Mouse (Mus musculus): Measurements from ENCODE around the gene Fbxl17. TPM values are rescaled to one million over a fixed set of nuclear protein-coding genes. Genes with fewer than 3 reads are reported as not detected.

The Fbxl17 gene
- polyA plus RNA-seq, 1 experiment from 2014 or later: 8.9 TPM

DNA sequence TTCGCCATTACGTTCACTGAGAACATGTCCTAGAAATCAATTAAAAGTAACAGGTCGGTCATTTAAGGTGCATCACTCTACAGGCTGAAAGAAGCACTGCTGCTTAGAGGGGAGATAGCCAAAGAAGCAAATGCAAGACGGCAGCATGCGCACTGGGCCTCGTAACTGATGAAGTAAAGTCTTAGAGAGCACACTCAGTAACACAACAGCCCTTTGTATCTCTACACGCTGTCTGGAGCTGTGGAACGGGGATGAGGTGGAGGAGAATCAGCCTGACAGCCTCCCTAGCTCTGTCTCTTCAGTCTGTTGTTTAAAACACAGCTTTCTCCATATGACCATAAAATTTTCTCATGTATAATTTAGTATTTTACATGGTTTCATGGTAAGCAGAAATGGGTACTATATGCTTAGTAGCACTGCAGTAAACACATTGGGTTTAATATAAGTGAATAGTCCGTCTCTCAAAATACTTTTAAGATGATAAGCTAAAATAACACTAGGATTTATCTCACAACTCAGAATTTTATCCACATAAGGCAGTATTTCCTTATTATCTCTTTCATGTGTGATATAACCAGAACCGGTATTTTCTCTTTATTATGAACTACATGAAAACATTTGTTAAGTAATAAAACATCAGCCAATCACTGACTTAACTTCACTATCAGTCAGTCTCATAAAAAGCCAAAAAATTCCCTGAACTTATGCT, 52.7 kb downstream of the Fbxl17 start:
- no peak overlapping the region for H3K9ac ChIP-seq (ENCODE audit: low read length)
- WGBS: 64% methylated on average over 10 of the region's 10 CpGs
- H3K4me2 ChIP-seq (ENCODE audit: low read length): no peak overlapping the region
- no peak for DNase-seq (ENCODE audit: low spot score)
- H3K9me3 ChIP-seq (replicated peaks; ENCODE audit: control insufficient read depth, low read length): no peaks in the 10 kb centered on the region
- H3K27ac ChIP-seq (ENCODE audit: low read depth, low read length): no peak overlapping the region
- H3K36me3 ChIP-seq (ENCODE audit: control insufficient read depth, insufficient read depth, low read length): no peaks in the 10 kb centered on the region
- no peaks in the 10 kb centered on the region; the same call in 1 of the 2 replicates for H3K4me1 ChIP-seq (ENCODE audit: control insufficient read depth, insufficient read depth, low read length)
- no peak for ATAC-seq
- H3K27me3 ChIP-seq (replicated peaks; ENCODE audit: control insufficient read depth, insufficient read depth, low read length): no peaks in the 10 kb centered on the region
- H3K4me3 ChIP-seq (ENCODE audit: low read depth, low read length): no peak overlapping the region

DNA sequence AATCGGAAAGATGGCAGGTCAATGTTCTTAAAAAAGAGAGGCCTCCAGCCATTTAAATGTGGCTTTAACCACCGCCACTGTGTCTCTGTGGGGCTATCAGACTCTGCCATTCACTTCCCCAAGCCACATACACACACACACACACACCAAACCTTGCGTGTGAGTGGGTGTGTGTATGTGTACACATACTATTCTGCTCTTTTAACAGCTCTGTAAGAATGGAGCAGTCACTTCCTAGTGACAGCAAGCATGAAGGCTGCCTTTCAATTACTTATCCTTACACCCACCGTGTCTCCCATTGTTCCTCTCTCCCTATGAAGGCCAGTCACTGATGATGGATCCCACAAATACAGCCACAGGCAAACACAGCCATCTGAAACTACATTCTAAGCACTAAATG, 54.6 kb downstream of the Fbxl17 start:
- DNase-seq (ENCODE audit: low spot score): no peak
- H3K36me3 ChIP-seq (ENCODE audit: control insufficient read depth, insufficient read depth, low read length): no peaks in the 10 kb centered on the region
- no peaks in the 10 kb centered on the region for H3K9me3 ChIP-seq (replicated peaks; ENCODE audit: control insufficient read depth, low read length)
- ATAC-seq: no peak
- H3K27me3 ChIP-seq (replicated peaks; ENCODE audit: control insufficient read depth, insufficient read depth, low read length): no peaks in the 10 kb centered on the region
- H3K27ac ChIP-seq (ENCODE audit: low read depth, low read length): no peak overlapping the region; the same call in 1 of the 2 replicates
- 73% methylated on average over 4 of the region's 4 CpGs for WGBS
- no peak overlapping the region for H3K4me3 ChIP-seq (ENCODE audit: low read depth, low read length)
- no peak overlapping the region for H3K4me2 ChIP-seq (ENCODE audit: low read length)
- H3K4me1 ChIP-seq (ENCODE audit: control insufficient read depth, insufficient read depth, low read length): no peaks in the 10 kb centered on the region
- no peak overlapping the region for H3K9ac ChIP-seq (ENCODE audit: low read length)

DNA sequence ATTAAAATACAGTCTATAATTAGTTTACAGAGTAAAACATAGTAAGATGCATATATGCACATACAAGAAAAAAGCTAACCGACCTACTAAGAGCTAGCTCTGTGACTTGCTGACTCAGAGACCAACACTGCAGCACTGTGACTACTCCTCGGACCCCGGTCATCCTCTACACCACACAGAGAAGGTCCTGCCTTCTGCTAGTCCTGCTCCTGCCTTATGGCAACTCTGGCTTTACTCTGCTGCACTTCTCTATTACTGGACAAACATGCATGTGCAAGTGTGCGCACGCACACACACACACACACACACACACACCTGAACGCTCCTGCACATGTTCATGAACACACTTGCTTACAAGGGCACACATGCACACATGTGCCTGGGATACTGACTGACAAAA, 62.4 kb downstream of the Fbxl17 start:
- DNase-seq (ENCODE audit: low spot score) (no peak), ATAC-seq (no peak; the same call in 1 of the 2 replicates)
- no peak overlapping the region for H3K27ac ChIP-seq (ENCODE audit: low read depth, low read length)
- H3K4me2 ChIP-seq (ENCODE audit: low read length): no peak overlapping the region
- no peaks in the 10 kb centered on the region for H3K27me3 ChIP-seq (replicated peaks; ENCODE audit: control insufficient read depth, insufficient read depth, low read length)
- H3K4me3 ChIP-seq (ENCODE audit: low read depth, low read length): no peak overlapping the region
- no peak overlapping the region for H3K9ac ChIP-seq (ENCODE audit: low read length)
- H3K4me1 ChIP-seq (ENCODE audit: control insufficient read depth, insufficient read depth, low read length): no peaks in the 10 kb centered on the region
- H3K9me3 ChIP-seq (replicated peaks; ENCODE audit: control insufficient read depth, low read length): no peaks in the 10 kb centered on the region
- H3K36me3 ChIP-seq (ENCODE audit: control insufficient read depth, insufficient read depth, low read length): no peaks in the 10 kb centered on the region
- 94% methylated on average over 6 of the region's 6 CpGs for WGBS

DNA sequence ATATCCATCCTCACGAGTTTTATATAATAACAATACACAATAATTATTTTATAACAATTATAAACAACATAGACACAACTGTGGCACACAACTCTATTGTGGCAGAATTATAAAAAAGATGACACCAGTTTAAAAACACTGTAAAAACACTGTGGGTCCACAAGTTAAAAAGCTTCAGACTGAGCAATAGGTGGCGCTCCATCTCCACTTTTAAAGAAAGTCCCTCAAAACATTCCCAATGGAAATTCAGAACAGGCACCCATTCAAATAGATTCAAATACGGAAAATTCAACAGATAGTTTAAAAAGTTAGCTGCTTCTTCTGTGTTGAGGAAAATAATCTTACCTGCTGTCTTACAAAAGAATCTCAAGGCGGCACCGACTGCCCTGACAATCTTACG, 65.7 kb downstream of the Fbxl17 start:
- Histone ChIP-seq H3K9me3 (replicated peaks; ENCODE audit: control insufficient read depth, low read length) (no peaks in the 10 kb centered on the region), H3K36me3 (ENCODE audit: control insufficient read depth, insufficient read depth, low read length) (no peaks in the 10 kb centered on the region), H3K4me3 (ENCODE audit: low read depth, low read length) (no peak overlapping the region), H3K4me2 (ENCODE audit: low read length) (no peak overlapping the region), H3K27me3 (replicated peaks; ENCODE audit: control insufficient read depth, insufficient read depth, low read length) (no peaks in the 10 kb centered on the region), H3K9ac (ENCODE audit: low read length) (no peak overlapping the region), H3K27ac (ENCODE audit: low read depth, low read length) (no peak overlapping the region), H3K4me1 (ENCODE audit: control insufficient read depth, insufficient read depth, low read length) (no peaks in the 10 kb centered on the region)
- ATAC-seq (0 out of 2 replicates have a peak, but pooled peaks have one; percentile 44), DNase-seq (ENCODE audit: low spot score) (peak; percentile 79)
- WGBS: 50% methylated on average over 6 of the region's 6 CpGs

DNA sequence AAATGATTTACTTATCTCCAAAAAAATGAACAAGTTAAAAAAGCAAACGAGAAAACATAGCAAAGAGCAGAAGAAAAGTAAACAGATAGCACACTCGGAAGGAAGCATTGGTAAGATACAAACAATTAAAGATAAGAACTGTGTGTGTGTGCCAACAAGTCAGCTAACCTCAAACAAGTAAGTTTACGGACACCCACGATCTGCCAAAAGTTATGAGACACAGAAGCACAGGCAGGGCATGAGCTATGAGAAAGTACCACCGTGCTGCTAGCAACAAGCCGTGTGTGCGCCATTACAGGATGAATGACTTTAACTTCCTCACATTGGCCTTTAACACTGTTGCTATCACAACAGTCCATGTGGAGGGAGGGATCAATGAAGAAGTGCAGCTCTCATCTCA, 68.2 kb downstream of the Fbxl17 start:
- DNase-seq (ENCODE audit: low spot score) (no peak), ATAC-seq (no peak)
- H3K9ac ChIP-seq (ENCODE audit: low read length): no peak overlapping the region
- H3K27me3 ChIP-seq (replicated peaks; ENCODE audit: control insufficient read depth, insufficient read depth, low read length): no peaks in the 10 kb centered on the region
- WGBS: 90% methylated on average over 7 of the region's 7 CpGs
- no peaks in the 10 kb centered on the region for H3K4me1 ChIP-seq (ENCODE audit: control insufficient read depth, insufficient read depth, low read length)
- H3K36me3 ChIP-seq (ENCODE audit: control insufficient read depth, insufficient read depth, low read length): no peaks in the 10 kb centered on the region
- H3K9me3 ChIP-seq (replicated peaks; ENCODE audit: control insufficient read depth, low read length): no peaks in the 10 kb centered on the region
- H3K27ac ChIP-seq (ENCODE audit: low read depth, low read length): no peak overlapping the region
- H3K4me3 ChIP-seq (ENCODE audit: low read depth, low read length): no peak overlapping the region
- no peak overlapping the region for H3K4me2 ChIP-seq (ENCODE audit: low read length)

DNA sequence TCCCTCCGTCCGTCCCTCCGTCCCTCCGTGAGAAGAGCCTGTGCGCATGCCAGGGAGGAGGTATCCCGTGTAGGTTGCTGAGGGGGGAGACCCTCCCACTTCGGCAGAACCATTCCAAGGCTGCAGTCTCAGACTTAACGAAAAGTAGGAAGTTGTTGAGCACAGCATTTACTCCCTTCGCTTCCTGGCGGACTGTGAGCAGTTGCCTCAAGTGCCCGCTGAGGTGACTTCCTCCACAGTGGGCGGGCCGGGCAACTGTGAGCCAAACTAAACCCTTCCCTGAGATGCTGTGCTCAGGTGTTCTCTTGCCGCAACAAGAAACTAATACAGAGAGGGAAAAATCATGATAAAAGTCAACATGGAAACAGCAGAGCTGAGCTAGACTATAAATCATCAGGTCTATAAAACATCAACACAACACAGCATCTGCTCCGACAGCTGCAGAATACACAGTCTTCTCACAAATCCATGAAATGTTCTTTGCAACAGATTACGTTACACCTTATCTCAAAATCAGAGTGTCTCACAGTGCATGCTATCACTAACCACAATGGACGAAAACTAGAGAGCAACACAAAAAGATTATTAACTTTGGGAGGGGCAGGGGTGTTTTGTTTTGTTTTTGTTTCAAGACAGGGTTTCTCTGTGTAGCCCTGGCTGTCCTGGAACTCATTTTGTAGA, 69.3 kb downstream of the Fbxl17 start:
- Histone ChIP-seq H3K4me3 (ENCODE audit: low read depth, low read length) (no peak overlapping the region), H3K36me3 (ENCODE audit: control insufficient read depth, insufficient read depth, low read length) (no peaks in the 10 kb centered on the region), H3K4me2 (ENCODE audit: low read length) (peak overlapping the region; percentile 12; the same call in 1 of the 2 replicates), H3K27me3 (replicated peaks; ENCODE audit: control insufficient read depth, insufficient read depth, low read length) (no peaks in the 10 kb centered on the region), H3K9ac (ENCODE audit: low read length) (no peak overlapping the region), H3K27ac (ENCODE audit: low read depth, low read length) (no peak overlapping the region), H3K4me1 (ENCODE audit: control insufficient read depth, insufficient read depth, low read length) (no peaks in the 10 kb centered on the region), H3K9me3 (replicated peaks; ENCODE audit: control insufficient read depth, low read length) (no peaks in the 10 kb centered on the region)
- DNase-seq (ENCODE audit: low spot score): no peak
- no peak for ATAC-seq
- WGBS: 71% methylated on average over 17 of the region's 17 CpGs

DNA sequence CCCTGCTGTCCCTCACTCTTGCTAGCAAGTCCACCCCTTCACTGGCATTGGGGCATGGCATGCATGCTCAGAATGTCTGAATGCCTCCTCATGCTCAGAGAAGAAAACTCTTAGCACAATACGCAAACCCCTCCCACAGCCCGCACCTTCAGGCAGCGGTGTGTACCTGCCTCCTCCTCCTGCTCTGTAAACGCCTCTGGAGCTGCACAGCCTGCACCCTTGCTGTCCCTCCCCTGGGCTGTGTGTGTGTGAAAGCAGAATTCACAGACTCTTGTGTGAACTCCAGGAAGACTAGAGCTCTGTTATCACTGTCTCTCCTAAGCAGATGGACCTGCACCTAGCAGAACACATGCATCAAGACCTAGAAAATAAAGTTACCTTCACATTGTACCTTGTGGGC, 76.0 kb downstream of the Fbxl17 start:
- no peaks in the 10 kb centered on the region for H3K4me1 ChIP-seq (ENCODE audit: control insufficient read depth, insufficient read depth, low read length)
- no peak overlapping the region for H3K4me2 ChIP-seq (ENCODE audit: low read length)
- H3K27ac ChIP-seq (ENCODE audit: low read depth, low read length): no peak overlapping the region
- H3K9ac ChIP-seq (ENCODE audit: low read length): no peak overlapping the region
- no peaks in the 10 kb centered on the region for H3K9me3 ChIP-seq (replicated peaks; ENCODE audit: control insufficient read depth, low read length)
- H3K4me3 ChIP-seq (ENCODE audit: low read depth, low read length): no peak overlapping the region
- H3K27me3 ChIP-seq (replicated peaks; ENCODE audit: control insufficient read depth, insufficient read depth, low read length): no peaks in the 10 kb centered on the region
- no peaks in the 10 kb centered on the region for H3K36me3 ChIP-seq (ENCODE audit: control insufficient read depth, insufficient read depth, low read length)
- 82% methylated on average over 4 of the region's 4 CpGs for WGBS
- no peak for DNase-seq (ENCODE audit: low spot score)
- no peak for ATAC-seq

DNA sequence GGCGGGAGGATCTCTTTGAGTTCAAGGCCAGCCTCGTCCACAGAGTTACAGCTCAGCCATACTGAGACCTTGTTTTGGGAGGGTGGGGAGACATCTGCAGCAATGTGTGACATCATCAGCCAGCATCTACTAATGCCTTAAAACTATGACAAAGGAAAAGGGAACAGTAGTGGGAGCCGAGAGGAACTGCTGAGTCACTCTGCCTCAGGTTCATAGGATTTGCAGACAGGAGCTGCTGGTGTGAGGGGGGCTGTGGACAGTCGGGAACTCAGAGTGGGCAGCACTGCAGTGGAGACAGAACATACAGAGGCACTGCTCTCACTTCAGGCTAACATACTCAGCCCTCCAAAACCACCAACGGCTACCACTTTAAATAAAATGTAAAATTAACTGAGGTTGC, 77.1 kb downstream of the Fbxl17 start:
- Histone ChIP-seq H3K4me3 (ENCODE audit: low read depth, low read length) (no peak overlapping the region), H3K9ac (ENCODE audit: low read length) (no peak overlapping the region), H3K4me1 (ENCODE audit: control insufficient read depth, insufficient read depth, low read length) (no peaks in the 10 kb centered on the region), H3K4me2 (ENCODE audit: low read length) (no peak overlapping the region), H3K27me3 (replicated peaks; ENCODE audit: control insufficient read depth, insufficient read depth, low read length) (no peaks in the 10 kb centered on the region), H3K36me3 (ENCODE audit: control insufficient read depth, insufficient read depth, low read length) (no peaks in the 10 kb centered on the region), H3K9me3 (replicated peaks; ENCODE audit: control insufficient read depth, low read length) (no peaks in the 10 kb centered on the region), H3K27ac (ENCODE audit: low read depth, low read length) (no peak overlapping the region)
- DNase-seq (ENCODE audit: low spot score) (no peak), ATAC-seq (no peak)
- WGBS: 96% methylated on average over 5 of the region's 5 CpGs

DNA sequence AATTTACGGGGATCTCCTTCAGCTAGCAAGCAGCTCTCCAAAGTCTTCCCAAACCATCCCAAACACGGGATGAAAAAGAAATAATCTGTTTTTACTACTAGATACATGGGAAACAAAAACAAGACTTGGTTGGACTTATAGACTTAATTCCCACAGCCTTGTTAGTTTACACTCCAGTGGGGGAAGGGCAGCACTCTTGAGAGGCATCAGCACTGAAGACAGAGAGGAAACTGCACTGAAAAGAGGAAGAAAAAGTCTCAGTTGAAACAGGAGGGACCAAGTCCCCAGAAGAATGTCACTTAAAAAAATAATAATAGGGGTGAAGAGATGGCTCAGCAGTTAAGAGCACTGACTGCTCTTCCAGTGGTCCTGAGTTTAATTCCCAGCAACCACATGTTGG, 78.0 kb downstream of the Fbxl17 start:
- H3K4me3 ChIP-seq (ENCODE audit: low read depth, low read length): no peak overlapping the region
- H3K36me3 ChIP-seq (ENCODE audit: control insufficient read depth, insufficient read depth, low read length): no peaks in the 10 kb centered on the region
- no peaks in the 10 kb centered on the region for H3K9me3 ChIP-seq (replicated peaks; ENCODE audit: control insufficient read depth, low read length)
- no peak for ATAC-seq
- no peak for DNase-seq (ENCODE audit: low spot score)
- H3K4me2 ChIP-seq (ENCODE audit: low read length): no peak overlapping the region
- H3K4me1 ChIP-seq (ENCODE audit: control insufficient read depth, insufficient read depth, low read length): no peaks in the 10 kb centered on the region
- no peaks in the 10 kb centered on the region for H3K27me3 ChIP-seq (replicated peaks; ENCODE audit: control insufficient read depth, insufficient read depth, low read length)
- H3K9ac ChIP-seq (ENCODE audit: low read length): no peak overlapping the region
- no peak overlapping the region for H3K27ac ChIP-seq (ENCODE audit: low read depth, low read length)
- 80% methylated on average over 2 of the region's 2 CpGs for WGBS
